Mouse (Mus musculus) neural tube, embryonic 13.5 days (tissue): ENCODE measurements around the gene Gm3476. TPM values are rescaled to one million over a fixed set of nuclear protein-coding genes. Genes with fewer than 3 reads are reported as not detected.
"Not testable (repeated sequence)": the region's sequence is repeated elsewhere in the genome, so short reads cannot be mapped to it uniquely, and the experiment has no call there.

ENCODE experiments used
- ATAC-seq: fragments of 200-750 bp; cut with Nextera tagmentation; 2 replicates; pipeline ENCODE4 v1.8.0; 2017; ENCODE audit warnings: low read depth, mild to moderate bottlenecking, moderate TSS enrichment, moderate library complexity
- H3K27ac ChIP-seq: fragments of 300-500 bp; sonication (generic); replicated peaks from 2 replicates; pipeline ENCODE4 v1.5.1; 2015; ENCODE audit warnings: moderate library complexity, mild to moderate bottlenecking, inconsistent platforms
- H3K27me3 ChIP-seq: fragments of 300-500 bp; sonication (generic); 2 replicates; pipeline ENCODE4 v1.6.1; 2015; ENCODE audit warnings: mild to moderate bottlenecking, inconsistent platforms
- H3K36me3 ChIP-seq: fragments of 300-500 bp; sonication (generic); 2 replicates; pipeline ENCODE4 v1.6.1; 2015; ENCODE audit warnings: mild to moderate bottlenecking, inconsistent platforms
- H3K4me1 ChIP-seq: fragments of 300-500 bp; sonication (generic); replicated peaks from 2 replicates; pipeline ENCODE4 v1.6.1; 2015; ENCODE audit warnings: inconsistent platforms
- H3K4me2 ChIP-seq: fragments of 300-500 bp; sonication (generic); 2 replicates; pipeline ENCODE4 v1.6.1; 2015; ENCODE audit warnings: inconsistent platforms, mild to moderate bottlenecking, moderate library complexity
- H3K4me3 ChIP-seq: fragments of 300-500 bp; sonication (generic); 2 replicates; pipeline ENCODE4 v1.5.1; 2015; ENCODE audit warnings: mild to moderate bottlenecking, inconsistent platforms
- H3K9ac ChIP-seq: fragments of 300-500 bp; sonication (generic); 2 replicates; pipeline ENCODE4 v1.6.1; 2015; ENCODE audit warnings: moderate library complexity, mild to moderate bottlenecking, inconsistent platforms
- H3K9me3 ChIP-seq: fragments of 300-500 bp; sonication (generic); 2 replicates; pipeline ENCODE4 v1.6.1; 2016; ENCODE audit warnings: inconsistent platforms
- WGBS: fragments of 180-500 bp; shearing (Covaris S2); methylation state at CpG from one replicate; pipeline ENCODE4 v1.1.7; 2015; 5-methylcytosine and 5-hydroxymethylcytosine counted together
- polyA plus RNA-seq: library from polyadenylated mRNA; unstranded; fragments of >200 nt; fragmentation: Nextera tagmentation; extraction: Ambion mirVana; gene quantifications from 2 replicates; pipeline ENCODE4 v1.2.1, GENCODE M21; 2015

The Gm3476 gene
- not detected in 2 replicates for polyA plus RNA-seq

- not testable (repeated sequence) for H3K27me3 ChIP-seq, H3K36me3 ChIP-seq
- WGBS, result no CpG with 5 or more reads among the region's 1 CpGs
These were observed at the start of gene Gm3476 for GRCm38 (mm10) chr14:6125707-6126106. TSS of gene Gm3476 (minus strand) at chr14:6125807.

GRCm38 (mm10) chr14:6163538-6163937 is 37.9 kb upstream of the Gm3476 start:
- not testable (repeated sequence) for H3K27me3 ChIP-seq, H3K4me2 ChIP-seq, H3K4me1 ChIP-seq, ATAC-seq, H3K9me3 ChIP-seq, H3K36me3 ChIP-seq, H3K9ac ChIP-seq, H3K4me3 ChIP-seq, H3K27ac ChIP-seq
- 79% methylated on average over 6 of the region's 9 CpGs for WGBS

More at GRCm38 (mm10) chr14:6125707-6126106, at the start of gene Gm3476:
- H3K27ac ChIP-seq, H3K4me3 ChIP-seq, H3K9me3 ChIP-seq, ATAC-seq, H3K4me2 ChIP-seq, H3K4me1 ChIP-seq, H3K9ac ChIP-seq: not testable (repeated sequence)

GRCm38 (mm10) chr14:6161085-6161484 is 35.5 kb upstream of the Gm3476 start:
- H3K4me1 ChIP-seq, H3K9me3 ChIP-seq, H3K36me3 ChIP-seq, H3K27me3 ChIP-seq, H3K4me2 ChIP-seq, H3K4me3 ChIP-seq, ATAC-seq, H3K27ac ChIP-seq, H3K9ac ChIP-seq: not testable (repeated sequence)
- WGBS, result 100% methylated on average over 1 of the region's 1 CpGs

GRCm38 (mm10) chr14:6108272-6108925 is 17.2 kb downstream of the Gm3476 start, which contains the start of gene Gm3468:
TSS of gene Gm3468 (minus strand) at chr14:6108665.
- H3K9ac ChIP-seq, result peak within 1 kb of the TSS; percentile 61
- 1% methylated on average over 34 of the region's 51 CpGs for WGBS
- peak; percentile 91 for ATAC-seq
- H3K27ac ChIP-seq, H3K27me3 ChIP-seq, H3K36me3 ChIP-seq, H3K9me3 ChIP-seq, H3K4me1 ChIP-seq: not testable (repeated sequence)
- peak within 1 kb of the TSS; percentile 51 for H3K4me2 ChIP-seq
- peak within 1 kb of the TSS; percentile 40 for H3K4me3 ChIP-seq

GRCm38 (mm10) chr14:6107500-6107899 is 18.1 kb downstream of the Gm3476 start:
- peak overlapping the region; percentile 51 for H3K4me2 ChIP-seq
- not testable (repeated sequence) for H3K9me3 ChIP-seq, H3K36me3 ChIP-seq, ATAC-seq, H3K27ac ChIP-seq, H3K27me3 ChIP-seq, H3K4me1 ChIP-seq
- 10% methylated on average over 9 of the region's 9 CpGs for whole genome bisulfite sequencing
- peak overlapping the region; percentile 40 for H3K4me3 ChIP-seq
- 0 out of 2 replicates have a peak overlapping the region, but pooled peaks have one; percentile 61 for H3K9ac ChIP-seq

- H3K9ac ChIP-seq, H3K36me3 ChIP-seq, H3K4me3 ChIP-seq, H3K27ac ChIP-seq, ATAC-seq, H3K4me1 ChIP-seq, H3K27me3 ChIP-seq, H3K9me3 ChIP-seq, H3K4me2 ChIP-seq: not testable (repeated sequence)
- 89% methylated on average over 2 of the region's 3 CpGs for WGBS
These were observed 31.8 kb downstream of the Gm3476 start, which contains the start of gene Gm8206 for GRCm38 (mm10) chr14:6093842-6094241. TSS of gene Gm8206 (minus strand) at chr14:6093942.

GRCm38 (mm10) chr14:6058167-6058566 is 67.4 kb downstream of the Gm3476 start, which contains the start of gene Gm6337:
TSS of gene Gm6337 (minus strand) at chr14:6058267.
- not testable (repeated sequence) for H3K27ac ChIP-seq, H3K4me2 ChIP-seq, H3K9me3 ChIP-seq, H3K4me1 ChIP-seq, H3K27me3 ChIP-seq, H3K9ac ChIP-seq, H3K4me3 ChIP-seq, H3K36me3 ChIP-seq, ATAC-seq
- 90% methylated on average over 4 of the region's 4 CpGs for WGBS

Other genes starting within 250 kb of the Gm3476 start
- gene Gm8237, start 245.4 kb downstream of the Gm3476 start, polyA plus RNA-seq, result 0.50 and 1.0 TPM in 2 replicates
- 2.0 and 2.5 TPM in 2 replicates for gene Gm3248, start 164.1 kb downstream of the Gm3476 start, polyA plus RNA-seq
- not detected in 2 replicates for gene Gm3453, start 146.7 kb downstream of the Gm3476 start, polyA plus RNA-seq
- not detected in 2 replicates for gene Gm6337, start 67.5 kb downstream of the Gm3476 start, polyA plus RNA-seq
- 1.9 and 3.1 TPM in 2 replicates for gene Gm8206, start 31.9 kb downstream of the Gm3476 start, polyA plus RNA-seq
- 4.3 and 4.4 TPM in 2 replicates for gene Gm3468, start 17.1 kb downstream of the Gm3476 start, polyA plus RNA-seq
- not detected in 2 replicates for gene Gm21560, start 93.5 kb upstream of the Gm3476 start, polyA plus RNA-seq
- 5.9 and 6.0 TPM in 2 replicates for gene Gm3411, start 161.4 kb upstream of the Gm3476 start, polyA plus RNA-seq
- gene Gm21103, start 179.0 kb upstream of the Gm3476 start, polyA plus RNA-seq, result not detected in 2 replicates
- not detected in 2 replicates for gene Gm3618, start 217.9 kb upstream of the Gm3476 start, polyA plus RNA-seq